Mouse (Mus musculus): Measurements from ENCODE around the gene Tgif1.

The Tgif1 gene

GRCm38 (mm10) chr17:70853436-70853905, at the start of gene Tgif1:
Gene Tgif1, minus strand, starts transcription at chr17:70853546.
- no peak for DNase-seq (ENCODE audit: low read depth, low spot score)

GRCm38 (mm10) chr17:70900660-70901059, 47.3 kb upstream of the Tgif1 start:
- no peak for DNase-seq (ENCODE audit: low read depth, low spot score)

GRCm38 (mm10) chr17:70899642-70900041, 46.3 kb upstream of the Tgif1 start:
- DNase-seq (ENCODE audit: low read depth, low spot score) = no peak

GRCm38 (mm10) chr17:70894867-70895266, 41.5 kb upstream of the Tgif1 start:
- DNase-seq (ENCODE audit: low read depth, low spot score) = no peak

GRCm38 (mm10) chr17:70893151-70893550, 39.8 kb upstream of the Tgif1 start:
- DNase-seq (ENCODE audit: low read depth, low spot score) = no peak

- DNase-seq (ENCODE audit: low read depth, low spot score) = no peak
These were observed 39.1 kb upstream of the Tgif1 start for GRCm38 (mm10) chr17:70892288-70893096.

- no peak for DNase-seq (ENCODE audit: low read depth, low spot score)
These were observed 37.2 kb upstream of the Tgif1 start for GRCm38 (mm10) chr17:70890571-70890970.

GRCm38 (mm10) chr17:70888657-70889056, 35.3 kb upstream of the Tgif1 start:
- no peak for DNase-seq (ENCODE audit: low read depth, low spot score)

- DNase-seq (ENCODE audit: low read depth, low spot score) = no peak
These were observed 34.5 kb upstream of the Tgif1 start for GRCm38 (mm10) chr17:70887848-70888247.

- DNase-seq (ENCODE audit: low read depth, low spot score) = no peak
These were observed 33.5 kb upstream of the Tgif1 start for GRCm38 (mm10) chr17:70886641-70887391.

- DNase-seq (ENCODE audit: low read depth, low spot score) = no peak
These were observed 32.5 kb upstream of the Tgif1 start for GRCm38 (mm10) chr17:70885868-70886267.

GRCm38 (mm10) chr17:70881934-70882333, 28.6 kb upstream of the Tgif1 start:
- DNase-seq (ENCODE audit: low read depth, low spot score) = no peak

GRCm38 (mm10) chr17:70881194-70881593, 27.8 kb upstream of the Tgif1 start:
- DNase-seq (ENCODE audit: low read depth, low spot score) = no peak

GRCm38 (mm10) chr17:70878237-70878636, 24.9 kb upstream of the Tgif1 start:
- DNase-seq (ENCODE audit: low read depth, low spot score) = no peak

- no peak for DNase-seq (ENCODE audit: low read depth, low spot score)
These were observed 20.4 kb upstream of the Tgif1 start for GRCm38 (mm10) chr17:70873778-70874124.

GRCm38 (mm10) chr17:70872936-70873777, 19.8 kb upstream of the Tgif1 start:
- no peak for DNase-seq (ENCODE audit: low read depth, low spot score)

GRCm38 (mm10) chr17:70872094-70872929, 19.0 kb upstream of the Tgif1 start:
- no peak for DNase-seq (ENCODE audit: low read depth, low spot score)

- DNase-seq (ENCODE audit: low read depth, low spot score) = no peak
These were observed 18.3 kb upstream of the Tgif1 start for GRCm38 (mm10) chr17:70871676-70872075.

- DNase-seq (ENCODE audit: low read depth, low spot score) = no peak
These were observed 17.2 kb upstream of the Tgif1 start for GRCm38 (mm10) chr17:70870581-70870980.

GRCm38 (mm10) chr17:70868577-70869229, 15.4 kb upstream of the Tgif1 start:
- no peak for DNase-seq (ENCODE audit: low read depth, low spot score)
